Mouse (Mus musculus) urinary bladder, postnatal 14 days (tissue): ENCODE results near the gene Tas2r143.

Experiments used
- DNase-seq: peaks from one replicate; pipeline ENCODE4 v3.0.0; 2021; ENCODE audit warnings: low spot score

The Tas2r143 gene

DNA sequence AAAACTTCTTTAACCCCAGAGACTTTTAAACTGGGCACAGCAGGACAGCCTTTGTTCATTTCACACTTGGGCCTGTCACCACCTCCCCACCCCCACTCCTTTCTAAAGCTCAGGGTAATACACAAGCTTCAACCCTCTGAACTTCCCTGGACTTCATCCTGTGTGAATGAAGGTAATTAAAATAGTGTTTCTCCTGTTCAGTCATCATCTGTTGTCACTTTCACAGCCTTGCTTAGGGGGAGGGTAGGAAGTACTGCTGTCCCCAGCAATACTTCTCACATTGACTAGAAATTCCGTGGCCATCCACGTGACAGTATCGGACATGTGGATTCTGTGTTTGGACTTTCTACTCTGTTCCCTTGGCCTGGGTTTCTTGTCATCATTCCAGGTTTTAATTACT is 30.2 kb upstream of the Tas2r143 start:
- DNase-seq = no peak

DNA sequence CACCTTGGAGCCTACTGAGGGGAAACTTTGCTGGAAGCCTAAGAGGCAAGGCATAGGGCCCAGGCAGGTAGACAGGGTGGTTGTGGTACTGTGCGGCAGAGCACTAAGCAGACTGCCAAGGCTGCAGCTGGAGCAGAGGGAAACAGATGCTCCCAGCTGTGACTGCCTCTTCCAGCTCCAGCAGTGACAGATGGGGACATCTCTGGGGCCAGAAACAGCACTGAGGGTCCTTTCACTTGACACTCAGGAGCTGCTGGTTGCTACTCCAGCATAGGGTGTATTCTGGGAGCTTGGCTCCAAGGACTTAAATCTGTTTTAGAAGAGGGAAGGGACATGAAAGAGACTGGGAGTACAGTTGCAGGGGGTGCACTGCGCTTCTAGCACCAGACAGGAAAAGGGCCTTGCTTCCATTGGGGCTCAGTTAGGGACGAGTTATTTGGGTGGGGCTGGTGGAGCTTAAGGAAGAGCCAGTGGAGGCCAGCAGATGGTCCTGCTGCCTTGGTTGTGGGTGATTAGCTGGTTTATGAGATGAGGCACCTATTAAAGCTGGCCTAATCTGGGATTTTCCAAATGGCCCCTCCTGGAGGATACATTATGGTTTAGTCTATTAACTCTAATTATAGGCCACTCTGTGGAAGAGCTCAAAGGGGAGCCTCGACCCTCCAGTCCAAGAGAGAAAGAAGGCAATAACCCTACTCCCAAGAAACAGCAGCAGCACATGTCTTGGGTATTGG is 29.2 kb upstream of the Tas2r143 start:
- no peak for DNase-seq

DNA sequence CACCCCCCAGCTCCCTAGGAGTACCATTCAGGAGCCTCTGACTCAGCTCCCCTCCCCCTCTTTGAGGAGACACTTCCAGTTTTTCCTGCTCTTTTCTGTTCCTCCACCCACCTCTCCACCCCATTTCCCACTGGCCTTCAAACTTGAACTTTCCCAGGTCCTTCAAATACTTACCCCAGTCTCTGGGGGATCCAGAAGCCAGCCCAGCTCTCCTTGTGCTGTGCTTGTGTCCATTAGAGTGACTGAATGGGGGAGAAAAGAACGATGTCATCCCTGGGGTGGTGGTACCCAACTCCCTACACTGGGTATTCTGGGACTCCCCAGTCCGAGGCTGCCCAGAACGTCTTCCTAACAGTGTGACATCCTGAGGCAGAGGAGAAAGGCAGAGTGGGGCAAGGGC is 28.0 kb upstream of the Tas2r143 start:
- no peak for DNase-seq

DNA sequence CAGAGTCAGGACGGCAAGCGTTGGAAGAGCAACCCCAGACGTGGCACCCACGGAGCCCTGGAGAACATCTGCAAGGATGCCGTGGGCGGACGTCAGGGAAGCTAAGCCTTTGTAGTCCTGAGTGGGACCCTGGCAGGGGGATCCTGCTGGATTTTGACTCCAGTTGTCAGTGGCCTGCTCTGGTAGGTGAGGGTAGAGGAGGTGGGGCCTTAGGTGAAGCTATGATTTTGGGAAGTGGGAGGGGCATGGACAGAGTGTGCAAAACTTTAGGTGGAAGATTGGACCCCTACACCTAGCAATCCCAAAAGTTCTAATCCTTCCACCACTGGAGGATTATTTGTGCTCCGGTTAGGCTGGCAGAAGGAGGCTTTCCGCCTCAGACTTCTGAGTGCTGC is 27.6 kb upstream of the Tas2r143 start:
- DNase-seq = no peak

DNA sequence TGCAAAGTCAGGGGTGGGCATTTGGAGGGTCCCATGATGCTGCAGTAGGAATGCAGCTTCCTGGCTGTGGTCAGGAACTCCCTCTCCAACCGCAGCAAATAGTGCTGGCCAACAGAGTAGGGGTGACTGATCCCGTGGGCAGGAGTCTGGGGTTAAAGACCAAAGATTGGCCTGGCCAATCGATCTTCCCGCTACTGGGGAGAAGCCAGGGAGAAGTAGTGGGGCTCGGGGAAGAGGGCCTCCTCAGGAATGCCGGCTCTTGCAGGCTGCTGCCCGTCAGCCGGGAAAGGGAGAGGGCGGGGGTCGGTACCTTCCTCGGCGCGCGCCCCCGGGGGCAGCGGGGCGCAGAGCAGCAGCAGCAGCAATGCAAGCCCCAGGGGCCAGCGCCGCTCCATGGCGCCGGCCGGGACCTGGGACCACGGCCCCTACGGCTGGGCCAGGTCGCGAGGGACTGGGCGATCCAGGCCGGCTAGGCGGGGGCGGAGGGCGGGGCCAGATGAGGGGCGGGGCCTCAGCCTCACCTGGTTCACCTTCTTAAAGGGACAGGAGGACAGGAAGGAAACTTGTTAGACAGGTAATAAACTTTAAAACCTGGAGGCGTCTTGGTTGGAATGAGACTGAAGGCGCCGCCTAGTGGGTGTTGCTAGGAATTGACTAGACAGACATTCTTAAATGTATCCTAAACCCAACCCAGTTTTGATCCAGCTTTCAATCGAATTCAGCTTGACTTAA is 27.1 kb upstream of the Tas2r143 start, which contains the start of gene Epha1:
Gene Epha1 (minus strand): TSS at position 453 of the 732 bp plus-strand sequence.
- DNase-seq = peak; percentile 84

DNA sequence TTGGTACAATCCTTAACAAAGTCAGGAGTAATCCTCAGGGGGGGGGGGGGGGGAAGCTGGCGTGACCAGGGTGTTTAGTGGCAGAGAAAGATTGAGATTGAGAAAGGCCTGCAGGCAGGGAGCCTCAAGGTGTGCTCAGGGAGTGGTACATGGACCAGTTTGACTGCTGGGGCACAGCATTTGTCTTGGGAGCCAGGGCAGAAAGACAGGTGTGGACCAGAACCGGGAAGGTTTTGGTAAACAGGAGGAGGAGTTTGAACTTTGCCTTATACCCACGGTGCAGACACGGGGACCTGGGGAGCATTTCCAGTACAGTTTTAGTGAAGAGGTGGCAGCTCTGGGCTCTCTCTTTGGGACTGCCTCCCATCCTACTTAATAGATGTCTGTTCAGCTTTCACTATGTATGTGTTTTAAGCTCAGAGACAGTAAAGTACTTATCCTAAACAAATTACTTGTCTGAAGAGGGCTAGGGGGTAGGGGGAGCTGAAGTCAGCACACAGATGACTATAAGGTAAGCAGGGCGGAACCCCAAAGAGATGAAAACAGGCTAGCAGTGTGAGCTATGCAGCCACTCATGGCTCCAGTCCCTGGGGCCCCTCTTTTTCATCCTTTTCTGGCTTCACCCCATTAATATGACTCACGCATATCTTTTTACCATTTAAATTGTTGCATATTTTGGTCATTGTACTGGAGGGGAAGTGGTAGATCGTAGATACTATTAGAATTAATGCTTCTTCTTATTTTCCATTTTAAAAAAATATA is 26.2 kb upstream of the Tas2r143 start:
- peak; percentile 55 for DNase-seq

DNA sequence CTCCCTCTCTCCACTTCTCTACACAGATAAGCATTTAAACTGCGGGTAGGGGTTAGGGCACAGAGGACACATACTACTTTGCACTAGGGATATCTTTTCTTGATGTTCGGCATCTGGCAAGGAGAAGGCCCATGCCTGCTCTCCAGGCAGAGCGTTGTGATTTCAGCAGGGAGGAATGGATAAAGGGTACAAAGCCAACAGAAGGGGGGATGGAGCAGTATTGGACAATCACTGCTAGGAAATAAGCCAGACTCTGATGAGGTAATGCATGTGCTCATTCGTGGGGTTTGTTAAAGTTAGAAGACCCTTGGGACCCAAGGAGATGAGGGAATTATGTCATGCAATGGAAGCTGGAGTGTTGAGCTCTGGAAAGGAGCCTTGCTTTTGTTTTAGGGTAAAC is 25.3 kb upstream of the Tas2r143 start:
- DNase-seq = no peak

DNA sequence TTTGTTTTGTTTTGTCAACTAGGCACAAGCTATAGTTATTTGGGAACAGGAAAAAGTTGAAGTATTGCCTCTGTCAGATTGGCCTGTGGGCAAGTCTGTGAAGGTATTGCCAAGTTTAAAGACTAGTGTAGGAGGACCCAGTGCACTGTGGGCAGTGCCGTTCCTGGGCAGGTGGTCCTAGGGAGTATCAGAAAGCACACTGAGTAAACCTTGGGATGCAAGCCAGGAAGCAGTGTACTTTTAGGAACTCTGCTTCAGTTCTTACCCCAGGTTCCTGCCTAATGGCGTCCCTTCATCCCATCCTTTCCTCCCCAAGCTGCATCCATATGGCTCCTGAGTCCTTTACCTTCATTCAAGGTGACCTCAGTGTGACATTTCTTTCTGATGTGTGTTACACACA is 24.9 kb upstream of the Tas2r143 start:
- no peak for DNase-seq

DNA sequence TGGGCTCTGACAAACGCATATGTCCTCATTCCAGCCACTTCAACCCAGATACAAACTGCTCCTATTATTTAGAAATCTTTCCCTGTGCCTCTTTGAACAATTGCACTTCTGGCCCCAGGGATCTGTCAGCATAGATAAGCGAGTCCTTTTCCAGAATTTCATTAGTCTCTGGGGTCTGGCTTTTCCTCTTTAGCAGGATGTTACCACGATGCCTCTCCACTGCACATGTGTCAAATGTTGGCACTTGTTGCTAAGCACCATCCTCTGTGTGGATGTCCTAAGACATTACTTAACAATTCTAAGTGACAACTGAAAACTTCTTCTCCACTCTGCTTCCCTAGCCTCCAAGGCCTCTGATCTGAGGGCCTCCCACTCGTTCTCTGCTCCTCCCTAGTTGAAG is 24.0 kb upstream of the Tas2r143 start:
- no peak for DNase-seq

DNA sequence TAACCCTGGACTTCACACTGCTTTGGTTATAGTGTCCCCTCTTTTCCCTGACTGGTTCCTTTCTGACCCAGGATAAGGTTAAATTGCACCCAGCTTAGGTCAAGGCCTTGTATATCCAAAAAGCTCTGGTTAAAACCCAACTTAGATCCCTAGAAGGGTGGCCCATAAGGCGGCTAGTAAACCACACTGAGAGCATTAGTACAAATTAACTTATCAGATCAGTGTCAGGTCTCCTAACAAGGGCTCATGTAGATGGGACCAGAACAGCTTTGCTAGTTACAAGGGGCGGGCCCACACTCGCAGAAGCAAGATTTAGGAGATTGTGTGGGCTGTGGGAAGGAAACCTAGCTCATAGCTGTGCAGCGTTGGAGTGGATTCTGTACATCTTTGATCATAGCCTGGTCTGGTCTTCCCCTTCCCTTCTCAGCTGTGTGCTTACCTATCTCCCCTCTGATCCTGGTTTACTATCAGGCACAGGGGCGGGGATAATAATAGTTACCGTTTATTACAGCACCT is 23.5 kb upstream of the Tas2r143 start:
- DNase-seq = no peak

DNA sequence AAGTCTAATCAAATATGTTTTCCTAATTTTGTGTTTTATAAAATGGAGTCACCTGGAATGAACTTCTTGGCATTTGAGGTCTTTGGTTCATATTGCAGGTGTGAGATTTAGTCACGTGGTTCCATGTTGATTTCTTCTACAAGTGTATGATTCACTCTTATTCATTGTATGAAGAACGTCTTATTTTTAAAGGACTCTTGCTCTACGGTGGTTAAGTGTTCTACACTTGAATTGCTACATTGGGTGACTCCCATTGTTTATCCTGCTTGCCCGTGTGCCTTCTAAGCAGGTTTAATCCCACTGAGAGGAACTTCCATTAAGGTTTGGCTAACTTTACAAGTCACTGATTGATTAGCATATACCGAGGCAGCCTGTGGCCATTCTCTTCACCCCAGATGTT is 22.8 kb upstream of the Tas2r143 start:
- DNase-seq = no peak

DNA sequence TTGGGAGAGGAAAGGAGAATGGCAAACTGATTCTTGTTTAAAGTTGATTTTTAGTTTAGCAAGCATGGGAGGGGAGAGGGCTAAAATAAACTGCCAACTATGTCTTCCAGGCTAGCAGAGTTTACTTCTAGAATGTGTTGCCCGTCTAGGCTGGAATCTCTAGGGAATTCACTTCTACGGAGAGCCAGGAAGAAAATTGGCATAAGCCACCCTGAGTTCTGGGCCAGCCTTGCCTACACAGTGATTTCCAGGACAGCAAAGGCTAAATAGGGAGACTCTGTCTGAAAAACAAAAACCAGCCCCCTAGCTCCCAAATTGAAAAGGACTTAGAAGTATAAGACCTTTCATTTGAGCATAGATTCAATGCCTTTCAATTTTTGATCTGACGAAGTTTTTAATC is 20.5 kb upstream of the Tas2r143 start:
- DNase-seq = no peak

DNA sequence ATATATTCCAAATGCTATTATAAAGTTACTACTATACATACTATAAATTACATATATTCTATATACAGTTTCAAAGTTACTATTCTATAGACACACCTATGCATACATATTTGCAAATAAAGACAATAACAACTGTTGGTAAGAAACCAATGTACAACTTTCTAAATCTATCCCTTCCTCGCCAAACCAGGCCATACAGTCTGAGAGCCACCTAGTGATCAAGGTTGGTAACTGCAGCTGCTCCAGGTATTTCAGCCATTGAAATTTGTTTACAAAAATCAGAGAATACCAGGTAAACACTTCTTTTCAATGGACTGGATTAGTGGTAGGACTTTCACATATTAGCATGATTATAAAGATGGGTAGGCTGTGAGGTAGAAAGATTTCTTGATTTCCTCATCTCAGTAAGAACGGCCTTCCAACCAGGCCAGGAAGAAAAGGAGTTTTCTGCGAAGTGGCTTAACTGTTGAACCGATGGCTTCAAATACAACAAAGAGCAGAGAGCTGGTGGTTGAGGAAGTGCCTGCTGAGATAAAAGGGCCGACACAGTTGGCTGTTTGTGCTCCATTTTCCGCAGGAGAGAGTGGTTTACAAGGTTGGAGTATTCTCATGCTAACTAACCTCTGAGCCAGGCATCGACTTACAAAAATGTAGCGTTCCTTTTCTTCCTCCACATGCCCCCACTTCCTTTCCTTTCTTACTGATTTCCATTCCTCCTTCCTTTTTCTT is 19.5 kb upstream of the Tas2r143 start:
- DNase-seq = no peak

DNA sequence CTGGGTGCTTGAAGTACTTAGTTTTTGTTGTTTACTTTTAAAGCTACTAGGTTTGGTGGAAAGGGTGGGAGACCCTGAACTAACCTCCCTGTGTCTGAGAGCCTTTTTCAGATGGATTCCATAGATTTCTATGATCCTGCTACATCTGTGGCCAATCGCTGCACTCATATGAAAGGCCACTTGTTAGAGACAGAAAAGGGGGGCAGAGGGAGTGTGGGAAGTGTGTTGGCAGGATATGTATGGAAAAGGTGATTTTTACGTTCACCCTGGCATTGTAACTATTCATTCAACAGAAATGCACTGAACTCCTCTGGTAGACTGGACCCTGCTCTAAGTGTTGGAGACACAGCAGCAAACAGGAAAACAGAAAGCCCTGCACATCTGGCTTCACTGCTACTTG is 18.8 kb upstream of the Tas2r143 start:
- no peak for DNase-seq

DNA sequence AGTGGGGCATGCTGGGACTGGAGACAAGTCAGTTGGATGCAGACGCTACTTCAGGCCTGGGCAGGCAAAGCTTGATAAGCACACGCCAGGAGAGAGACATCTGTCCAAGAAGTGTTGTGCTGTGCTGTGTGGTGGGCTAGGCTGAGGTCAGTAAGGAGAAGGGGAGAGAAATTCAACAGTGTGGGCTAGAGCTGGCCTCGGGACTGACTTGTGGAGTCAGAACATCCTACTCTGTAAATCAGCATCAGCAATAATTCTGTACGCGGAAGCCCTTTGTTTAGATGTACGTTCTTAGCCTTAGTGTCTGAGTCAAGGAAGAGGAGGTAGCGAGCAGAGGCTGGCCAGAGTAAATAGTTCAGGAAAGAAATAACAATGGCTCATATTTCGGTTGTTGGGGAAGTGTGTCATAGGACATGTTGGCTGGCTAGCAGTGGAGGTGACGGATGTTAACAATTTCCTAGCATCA is 18.1 kb upstream of the Tas2r143 start:
- DNase-seq = no peak

DNA sequence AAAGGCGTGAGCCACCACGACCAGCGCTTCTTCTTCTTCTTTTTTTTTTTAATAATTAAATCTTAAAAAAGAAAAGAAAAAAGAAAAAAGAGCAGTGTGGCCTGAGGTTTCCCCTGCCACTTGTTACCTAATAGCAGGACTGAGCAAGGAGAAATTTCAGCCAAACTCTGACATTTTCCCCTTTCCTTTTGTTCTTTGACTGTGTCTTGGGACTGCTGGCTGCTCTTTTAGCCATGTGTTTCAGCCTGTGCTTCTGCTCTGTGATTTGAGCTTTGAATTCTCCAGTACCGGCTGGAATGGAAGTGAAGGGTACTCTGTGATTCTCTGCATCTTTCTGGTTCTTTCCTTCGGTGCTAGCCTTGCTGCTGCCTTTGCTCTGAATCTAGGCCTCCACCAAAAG is 16.7 kb upstream of the Tas2r143 start:
- DNase-seq = no peak

DNA sequence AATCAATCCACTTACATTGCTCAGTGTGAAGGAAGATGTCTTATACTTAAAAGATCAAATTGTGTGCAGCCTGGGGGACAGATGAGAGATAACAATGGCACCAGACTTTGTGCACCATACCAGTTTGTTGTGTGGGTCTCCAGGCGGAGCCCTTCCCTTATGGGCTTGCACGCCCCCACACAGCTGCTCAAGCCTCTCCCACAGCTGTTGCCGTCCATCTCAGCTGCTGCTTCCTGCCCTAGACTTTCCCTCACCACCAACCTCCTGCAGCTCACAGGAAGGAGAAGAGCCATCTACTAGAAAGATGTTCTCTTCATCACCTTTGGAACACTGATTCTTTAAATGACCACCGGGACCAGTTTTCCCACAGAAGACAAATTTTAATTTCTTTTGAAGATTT is 14.4 kb upstream of the Tas2r143 start:
- no peak for DNase-seq

DNA sequence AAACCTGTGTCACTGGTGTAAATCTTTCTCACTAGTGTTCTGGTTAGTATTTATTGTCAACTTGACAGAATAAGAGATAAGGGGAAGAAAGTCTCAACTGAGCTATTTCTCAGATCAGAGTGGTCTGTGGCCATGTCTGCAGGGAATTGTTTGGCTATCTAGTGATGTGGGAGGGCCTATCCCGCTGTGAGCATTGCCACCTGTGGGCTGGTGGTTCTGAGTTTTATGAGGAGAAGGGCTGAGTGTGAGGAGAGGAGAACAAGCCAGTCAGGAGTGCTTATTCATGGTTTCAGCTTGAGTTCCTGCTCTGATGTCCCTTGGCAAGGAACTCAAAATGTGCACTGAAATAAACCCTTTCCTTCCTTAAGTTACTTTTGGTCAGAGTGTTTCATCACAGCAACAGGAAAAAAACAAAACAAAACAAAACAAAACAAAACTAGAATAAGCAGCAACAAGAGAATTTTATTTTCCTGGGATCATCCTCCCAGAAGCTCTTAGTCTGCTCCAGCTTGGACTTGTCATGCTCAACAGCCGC is 8.2 kb upstream of the Tas2r143 start:
- no peak for DNase-seq

DNA sequence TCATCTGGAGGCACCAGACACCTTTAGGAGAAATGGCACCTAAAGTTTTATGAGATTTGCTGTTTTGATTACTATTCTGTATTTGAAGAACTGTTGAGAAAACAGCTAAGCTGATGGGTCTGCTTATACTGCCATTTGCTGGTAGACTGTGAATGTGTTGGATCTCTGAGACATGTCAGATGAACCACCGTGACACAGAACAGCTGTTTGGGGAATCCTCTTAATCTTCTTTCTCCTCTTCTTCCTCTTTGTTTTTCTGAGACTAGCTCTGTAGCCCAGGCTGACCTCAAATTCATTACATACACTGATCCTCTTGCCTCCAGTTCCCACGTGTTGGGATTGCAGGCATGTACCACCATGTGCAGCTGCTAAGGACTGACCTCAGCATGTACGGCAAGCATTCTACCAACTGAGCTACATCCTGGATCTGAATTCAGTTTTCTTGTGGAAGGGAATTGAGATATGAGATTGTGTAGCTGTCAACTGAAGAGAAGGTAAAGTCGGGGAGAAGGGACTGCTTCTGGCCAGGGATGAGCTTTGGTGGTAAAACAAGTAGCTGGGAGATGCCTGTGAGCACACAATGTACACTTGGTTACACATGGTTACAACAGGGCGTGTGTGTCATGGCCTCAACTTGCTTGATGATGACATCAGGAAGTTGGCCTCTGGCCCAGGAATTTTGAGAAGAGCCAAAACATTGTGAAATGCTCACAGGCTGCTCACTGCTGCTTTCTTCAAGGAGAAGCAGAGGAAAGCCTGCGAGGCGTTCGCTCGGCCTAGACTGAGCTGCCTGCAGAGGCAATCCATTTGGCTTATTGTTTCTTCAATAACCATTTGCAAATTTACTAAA is 3.9 kb upstream of the Tas2r143 start:
- peak; percentile 95 for DNase-seq

DNA sequence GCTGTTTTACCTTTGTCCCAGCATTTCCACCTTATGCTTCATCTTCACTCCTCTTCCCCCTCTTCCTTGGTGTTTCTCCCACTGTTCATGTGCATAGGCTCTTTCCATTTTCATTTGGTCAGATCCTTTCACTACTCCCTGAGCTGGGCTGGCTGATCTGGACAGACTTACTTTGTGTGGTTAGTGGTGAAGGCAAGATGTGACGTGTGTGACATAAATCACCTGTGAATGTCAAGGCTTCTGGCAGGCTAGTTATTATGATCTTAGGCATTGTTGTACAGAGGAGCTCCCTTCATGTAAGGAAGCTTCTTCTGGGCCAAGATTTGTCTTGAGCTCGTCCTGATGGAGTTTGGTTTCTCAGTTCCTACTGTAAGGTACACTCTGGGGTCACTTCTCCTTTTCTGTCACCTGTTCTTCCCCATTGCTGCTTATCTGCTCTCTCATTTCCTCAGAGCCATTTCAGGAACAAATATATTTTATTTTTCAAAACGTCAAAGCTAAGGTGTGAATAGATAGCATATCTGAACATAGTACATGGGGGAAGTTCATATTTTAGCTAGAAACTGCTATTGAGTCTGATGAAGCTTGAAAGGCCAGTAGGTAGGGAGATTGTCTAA is 2.9 kb upstream of the Tas2r143 start:
- DNase-seq = no peak
